Mouse (Mus musculus) lung, postnatal 0 days (tissue): ENCODE measurements around the gene Igdcc4. TPM values are rescaled to one million over a fixed set of nuclear protein-coding genes. Genes with fewer than 3 reads are reported as not detected.

Experiments used
- ATAC-seq: fragments of 200-750 bp; cut with Nextera tagmentation; 2 replicates; pipeline ENCODE4 v1.8.0; 2017; ENCODE audit warnings: moderate library complexity
- DNase-seq: peaks from one replicate; pipeline ENCODE4 v3.0.0-alpha.2; 2016; ENCODE audit warnings: low spot score
- H3K27ac ChIP-seq: fragments of 300-500 bp; sonication (generic); 2 replicates; pipeline ENCODE4 v1.5.1; 2014; ENCODE audit warnings: antibody characterized with exemption, mild to moderate bottlenecking, low read length, mixed read lengths
- H3K27me3 ChIP-seq: fragments of 300-500 bp; sonication (generic); replicated peaks from 2 replicates; pipeline ENCODE4 v1.6.1; 2014; ENCODE audit warnings: low read length, mixed read lengths; ENCODE audit not compliant: insufficient read depth
- H3K36me3 ChIP-seq: fragments of 300-500 bp; sonication (generic); 2 replicates; pipeline ENCODE4 v1.6.1; 2014; ENCODE audit warnings: low read length, mixed read lengths; ENCODE audit not compliant: insufficient read depth
- H3K4me1 ChIP-seq: fragments of 300-500 bp; sonication (generic); 2 replicates; pipeline ENCODE4 v1.6.1; 2014; ENCODE audit warnings: antibody characterized with exemption, low read depth, low read length, mixed read lengths; ENCODE audit not compliant: insufficient read depth
- H3K4me2 ChIP-seq: fragments of 300-500 bp; sonication (generic); replicated peaks from 2 replicates; pipeline ENCODE4 v1.6.1; 2014; ENCODE audit warnings: low read depth, mild to moderate bottlenecking, low read length, moderate library complexity, mixed read lengths
- H3K4me3 ChIP-seq: fragments of 300-500 bp; sonication (generic); 2 replicates; pipeline ENCODE4 v1.5.1; 2014; ENCODE audit warnings: low read depth, low read length
- H3K9ac ChIP-seq: fragments of 300-500 bp; sonication (generic); replicated peaks from 2 replicates; pipeline ENCODE4 v1.6.1; 2014; ENCODE audit warnings: low read depth, mild to moderate bottlenecking
- H3K9me3 ChIP-seq: fragments of 300-500 bp; sonication (generic); 2 replicates; pipeline ENCODE4 v1.6.1; 2016; ENCODE audit warnings: low read length, mixed read lengths
- CTCF ChIP-seq: IDR thresholded peaks from 2 replicates; pipeline ENCODE4 v1.5.1; 2016; ENCODE audit warnings: antibody characterized with exemption, mild to moderate bottlenecking
- EP300 ChIP-seq: IDR thresholded peaks from 2 replicates; pipeline ENCODE4 v1.6.1; 2016; ENCODE audit warnings: antibody characterized with exemption, mild to moderate bottlenecking, control low read depth
- WGBS: fragments of 180-500 bp; shearing (Covaris S2); extraction: QIAGEN DNeasy Blood & Tissue Kit; methylation state at CpG from one replicate; pipeline ENCODE4 v1.1.7; 2014; 5-methylcytosine and 5-hydroxymethylcytosine counted together
- polyA plus RNA-seq: library from polyadenylated mRNA; unstranded; fragments of >200 nt; fragmentation: Nextera tagmentation; extraction: Ambion mirVana; gene quantifications from 2 replicates; pipeline ENCODE4 v1.2.1, GENCODE M21; 2015

Gene Igdcc4
- polyA plus RNA-seq, result 1.7 and 1.8 TPM in 2 replicates

DNA sequence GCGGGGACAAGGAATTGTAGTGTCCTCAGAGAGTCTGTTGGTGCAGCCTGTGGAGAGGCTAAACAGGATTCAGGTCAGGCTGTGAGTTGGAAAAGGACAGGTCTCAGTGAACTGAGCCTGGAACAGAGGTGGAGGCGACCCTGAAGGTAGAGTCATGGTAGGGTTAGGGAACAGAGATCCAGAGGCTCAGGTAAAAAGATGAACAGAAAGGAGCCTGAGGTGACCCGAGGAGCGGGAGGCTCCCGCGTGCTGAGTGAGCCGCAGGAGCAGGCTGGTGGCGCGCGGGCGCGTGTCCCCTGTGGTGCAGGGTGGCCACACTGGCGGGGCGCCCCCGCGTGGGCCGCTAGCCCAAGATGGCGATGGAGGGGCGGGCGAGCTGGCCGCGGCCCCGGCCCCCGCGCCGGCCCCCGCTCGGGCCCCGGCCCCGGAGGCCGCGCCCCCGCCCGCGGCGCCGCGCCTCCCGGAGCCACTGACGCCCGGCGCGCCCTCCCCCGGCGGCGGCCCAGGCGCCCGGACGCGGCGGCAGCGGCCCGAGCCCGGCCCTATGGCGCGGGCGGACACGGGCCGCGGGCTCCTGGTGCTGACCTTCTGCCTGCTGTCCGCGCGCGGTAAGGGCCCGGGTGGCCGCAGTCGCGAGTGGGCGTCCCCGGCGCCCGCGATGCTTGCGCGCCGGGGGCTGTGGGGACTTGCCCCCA, at the start of gene Igdcc4:
Igdcc4 (plus strand) TSS at position 496 of the 695 bp plus-strand sequence.
- Histone ChIP-seq H3K9ac (peak within 1 kb of the TSS; percentile 23; the same call in 1 of the 2 replicates), H3K9me3 (no peaks in the 10 kb centered on the region), H3K4me1 (peaks cover 5% of the 10 kb centered on the region), H3K4me3 (peak within 1 kb of the TSS; percentile 56), H3K27ac (no peak within 1 kb of the TSS), H3K4me2 (peak within 1 kb of the TSS; percentile 99), H3K36me3 (no peaks in the 10 kb centered on the region), H3K27me3 (no peaks in the 10 kb centered on the region)
- ATAC-seq (peak; percentile 62), DNase-seq (peak; percentile 21)
- TF ChIP-seq EP300 (no peak), CTCF (no peak)
- 9% methylated on average over 7 of the region's 76 CpGs for WGBS

DNA sequence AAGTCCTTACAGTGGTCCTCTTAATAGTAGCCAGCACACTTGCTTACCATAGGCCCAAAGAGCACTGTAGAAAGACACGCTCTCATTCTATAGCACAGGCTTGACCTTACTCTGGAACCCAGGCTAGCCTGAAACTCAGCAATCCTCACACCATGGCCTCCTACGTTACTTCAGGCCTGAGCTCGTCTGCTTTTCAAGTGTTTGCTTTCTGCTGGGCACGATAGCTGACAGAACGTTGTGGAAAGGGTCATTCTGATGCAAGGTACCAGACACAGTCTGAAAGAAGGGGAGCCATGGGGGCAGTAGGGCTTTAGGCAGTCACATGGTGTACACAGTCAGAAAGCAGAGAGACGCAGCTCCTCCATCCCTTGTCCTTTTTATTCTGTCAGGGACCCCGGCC, 37.0 kb upstream of the Igdcc4 start:
- TF ChIP-seq EP300 (no peak), CTCF (no peak)
- ATAC-seq (no peak), DNase-seq (no peak)
- Histone ChIP-seq H3K36me3 (peaks cover 39% of the 10 kb centered on the region), H3K27me3 (no peaks in the 10 kb centered on the region), H3K4me2 (no peak overlapping the region), H3K9me3 (no peaks in the 10 kb centered on the region), H3K27ac (no peak overlapping the region), H3K4me3 (no peak overlapping the region), H3K9ac (no peak overlapping the region), H3K4me1 (no peaks in the 10 kb centered on the region)
- WGBS, result 81% methylated on average over 7 of the region's 7 CpGs

DNA sequence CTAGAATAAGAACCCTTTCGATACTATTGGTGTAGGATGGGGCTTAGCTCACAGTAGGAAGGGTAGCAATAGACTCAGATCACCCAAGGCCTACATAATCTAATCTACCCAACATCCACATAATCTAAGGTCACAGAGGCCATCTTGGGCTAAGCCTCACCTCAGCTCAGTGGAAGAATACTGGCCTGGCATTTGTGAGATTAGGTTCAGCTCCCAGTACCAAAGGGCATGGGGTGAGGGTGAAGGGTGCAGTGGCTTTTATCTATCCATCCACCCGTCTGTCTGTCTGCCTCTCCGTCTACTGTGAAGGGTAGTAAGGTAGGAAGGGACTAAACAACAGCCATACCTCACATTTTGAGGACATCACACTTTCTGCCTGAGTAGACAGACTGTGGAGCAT, 30.7 kb upstream of the Igdcc4 start:
- DNase-seq (no peak), ATAC-seq (no peak)
- H3K9me3 ChIP-seq, result no peaks in the 10 kb centered on the region
- no peak overlapping the region for H3K27ac ChIP-seq
- no peak overlapping the region for H3K4me2 ChIP-seq
- peaks cover 42% of the 10 kb centered on the region for H3K36me3 ChIP-seq
- H3K4me1 ChIP-seq, result no peaks in the 10 kb centered on the region
- WGBS, result 94% methylated on average over 3 of the region's 3 CpGs
- no peak for TF ChIP-seq EP300
- TF ChIP-seq CTCF, result no peak
- no peaks in the 10 kb centered on the region for H3K27me3 ChIP-seq
- H3K9ac ChIP-seq, result no peak overlapping the region
- H3K4me3 ChIP-seq, result no peak overlapping the region

DNA sequence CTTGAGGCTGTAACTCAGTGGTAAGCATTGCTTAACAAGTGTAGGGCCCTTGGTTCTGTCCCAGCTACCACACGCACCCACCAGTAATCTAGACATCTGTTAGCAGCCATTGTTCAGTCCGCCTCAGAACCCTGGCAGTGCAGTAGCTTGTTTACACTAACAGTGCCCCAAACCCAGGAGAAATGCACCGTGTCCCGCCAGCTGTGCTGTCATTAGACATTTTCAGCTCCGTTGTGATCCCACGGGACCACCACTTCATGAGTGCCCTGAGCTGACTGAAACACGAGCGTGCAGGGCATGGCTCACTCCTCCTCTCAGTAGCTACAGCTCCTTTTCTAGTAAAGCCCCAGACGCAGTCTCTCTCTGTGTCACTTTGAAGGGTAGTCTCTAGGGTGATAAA, 27.7 kb upstream of the Igdcc4 start:
- 69% methylated on average over 9 of the region's 9 CpGs for WGBS
- Histone ChIP-seq H3K27ac (no peak overlapping the region), H3K4me1 (no peaks in the 10 kb centered on the region)

DNA sequence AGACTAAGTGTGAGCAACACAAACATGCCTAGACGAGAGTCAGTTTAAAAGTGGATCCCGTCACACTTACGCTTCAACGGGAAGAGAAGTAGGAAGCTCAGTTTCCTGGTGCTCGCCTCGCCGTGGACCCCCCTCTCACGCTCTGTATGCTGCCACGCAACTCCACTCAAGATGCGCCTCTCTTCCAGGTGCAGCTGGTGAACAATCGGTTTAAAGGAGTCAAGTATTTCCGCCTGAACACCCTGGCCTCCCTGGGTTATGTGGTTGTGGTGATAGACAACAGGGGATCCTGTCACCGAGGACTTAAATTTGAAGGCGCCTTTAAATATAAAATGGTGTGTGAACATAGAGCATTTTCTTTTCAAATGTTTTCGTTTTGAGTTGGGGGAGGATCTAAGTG, 27.0 kb upstream of the Igdcc4 start:
- H3K9ac ChIP-seq, result no peak overlapping the region
- H3K27me3 ChIP-seq, result no peaks in the 10 kb centered on the region
- no peaks in the 10 kb centered on the region for H3K4me1 ChIP-seq
- no peaks in the 10 kb centered on the region for H3K9me3 ChIP-seq
- peaks cover 53% of the 10 kb centered on the region for H3K36me3 ChIP-seq
- no peak for ATAC-seq
- WGBS, result 79% methylated on average over 15 of the region's 15 CpGs
- H3K27ac ChIP-seq, result no peak overlapping the region
- H3K4me2 ChIP-seq, result no peak overlapping the region
- TF ChIP-seq EP300 (no peak), CTCF (no peak)
- DNase-seq, result no peak
- H3K4me3 ChIP-seq, result no peak overlapping the region

More for the DNA sequence above, 27.7 kb upstream of the Igdcc4 start:
- TF ChIP-seq EP300, result no peak
- TF ChIP-seq CTCF, result no peak
- no peaks in the 10 kb centered on the region for H3K27me3 ChIP-seq
- no peak for ATAC-seq
- H3K4me3 ChIP-seq, result no peak overlapping the region
- no peak overlapping the region for H3K4me2 ChIP-seq
- peaks cover 52% of the 10 kb centered on the region for H3K36me3 ChIP-seq
- H3K9ac ChIP-seq, result no peak overlapping the region
- H3K9me3 ChIP-seq, result no peaks in the 10 kb centered on the region
- DNase-seq, result no peak

DNA sequence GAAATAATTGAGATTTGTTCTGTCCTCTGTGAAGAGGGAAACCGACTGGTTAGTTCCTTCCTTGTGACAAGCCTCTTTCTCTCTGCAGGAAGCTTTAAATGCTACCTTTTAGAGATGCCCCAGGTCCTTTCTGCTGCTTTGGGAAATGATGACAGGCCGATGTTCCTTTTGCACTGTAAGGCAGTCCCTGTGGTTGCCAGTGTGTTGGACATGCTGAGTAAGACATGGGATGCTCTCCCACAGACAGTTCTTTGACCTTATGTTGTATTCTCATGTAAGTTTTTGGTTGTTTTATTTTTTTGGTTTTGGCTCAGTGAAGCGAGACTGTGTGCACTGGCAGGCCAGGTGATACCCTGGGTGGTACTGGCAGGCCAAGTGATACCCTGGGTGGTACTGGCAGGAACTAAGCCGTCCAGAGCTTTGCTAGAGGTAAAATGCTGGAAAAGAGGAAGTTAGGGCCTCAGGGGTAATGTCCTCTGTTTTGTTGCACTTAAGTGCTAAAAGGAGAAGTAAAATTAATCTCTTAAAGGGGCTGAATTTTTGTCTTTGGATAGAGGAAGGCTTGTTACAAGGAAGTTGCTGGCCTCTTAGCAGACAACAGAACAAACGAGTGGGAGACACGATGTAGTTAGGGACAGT, 26.3 kb upstream of the Igdcc4 start:
- 82% methylated on average over 6 of the region's 6 CpGs for WGBS
- Histone ChIP-seq H3K9me3 (no peaks in the 10 kb centered on the region), H3K4me3 (no peak overlapping the region), H3K4me1 (no peaks in the 10 kb centered on the region), H3K27ac (no peak overlapping the region), H3K36me3 (peaks cover 51% of the 10 kb centered on the region), H3K27me3 (no peaks in the 10 kb centered on the region), H3K9ac (no peak overlapping the region), H3K4me2 (no peak overlapping the region)
- TF ChIP-seq CTCF (no peak), EP300 (no peak)
- ATAC-seq, result no peak
- peak; percentile 21 for DNase-seq
